Mouse (Mus musculus) left cerebral cortex, postnatal 10 days (tissue): ENCODE data around the gene Stxbp1. TPM values are rescaled to one million over a fixed set of nuclear protein-coding genes. Genes with fewer than 3 reads are reported as not detected.
"Not testable (repeated sequence)": the region's sequence is repeated elsewhere in the genome, so short reads cannot be mapped to it uniquely, and the experiment has no call there.

Source experiments
- DNase-seq, 2 experiments: peaks; one replicate each; pipeline ENCODE4 v3.0.0; 2021 to 2022; ENCODE audit warnings: low spot score in 2 of 2, mixed read lengths in 1 of 2; ENCODE audit errors: extremely low spot score in 1 of 2
- intact Hi-C: fragments of 180-260 bp; cut with DNase I; formaldehyde crosslinking; loops from one replicate; pipeline ENCODE4 v1.15.1; 2025
- total RNA-seq, 2 experiments: library from RNA; stranded (reverse); gene quantifications; 2 replicates each; pipeline ENCODE4 v1.2.3; 2021

The Stxbp1 gene
- total RNA-seq, 2 experiments from 2014 or later = 862 to 881 TPM

GRCm38 (mm10) chr2:32875675-32876489, 28.8 kb upstream of the Stxbp1 start, which contains the start of gene Fam129b:
Gene Fam129b (plus strand): TSS chr2:32876114.
- intact Hi-C loops = loop anchor here (5.0 kb wide), 1 partner anchor 36 kb away; no protein-coding TSS in a partner anchor
- DNase-seq = peak; percentile 51 to 91

- DNase-seq = no peak
- intact Hi-C loops = loop anchor here (5.0 kb wide), 1 partner anchor 37 kb away; no protein-coding TSS in a partner anchor
These were observed 28.1 kb upstream of the Stxbp1 start for GRCm38 (mm10) chr2:32874951-32875674.

GRCm38 (mm10) chr2:32874070-32874469, 27.0 kb upstream of the Stxbp1 start:
- intact Hi-C loops = no loop called here
- no peak for DNase-seq

- intact Hi-C loops = no loop called here
- DNase-seq = peak in 1 of 2 experiments; percentile 27
These were observed 23.4 kb upstream of the Stxbp1 start for GRCm38 (mm10) chr2:32870275-32871100.

DNA sequence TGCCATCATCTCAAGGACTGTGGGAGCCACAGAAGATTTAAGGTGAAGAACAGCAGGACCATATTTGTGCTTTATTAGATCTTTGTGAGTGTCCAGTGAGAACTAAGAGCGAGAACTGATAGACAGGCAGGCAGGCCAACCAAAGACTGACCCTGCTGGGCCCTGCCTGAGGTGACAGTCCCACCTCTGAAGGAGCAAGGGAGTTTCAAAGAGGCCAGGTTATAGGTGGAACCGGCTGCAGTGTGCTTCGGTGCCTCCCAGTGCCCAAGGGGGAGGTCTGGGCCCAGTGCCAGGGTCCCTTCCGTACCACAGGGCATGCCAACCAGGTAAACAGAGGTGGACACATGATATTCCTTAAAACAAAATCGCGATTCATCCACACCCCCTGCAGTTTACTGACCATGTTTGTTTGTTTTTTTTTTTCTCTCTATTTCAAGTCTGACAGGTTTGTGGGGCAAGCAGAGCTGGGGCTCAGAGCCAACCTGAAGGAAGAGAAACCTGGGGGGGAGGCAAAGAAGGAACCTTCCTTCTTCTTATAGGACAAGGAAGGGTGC, 22.8 kb upstream of the Stxbp1 start:
- intact Hi-C loops = no loop called here
- DNase-seq = peak in 1 of 2 experiments; percentile 32

DNA sequence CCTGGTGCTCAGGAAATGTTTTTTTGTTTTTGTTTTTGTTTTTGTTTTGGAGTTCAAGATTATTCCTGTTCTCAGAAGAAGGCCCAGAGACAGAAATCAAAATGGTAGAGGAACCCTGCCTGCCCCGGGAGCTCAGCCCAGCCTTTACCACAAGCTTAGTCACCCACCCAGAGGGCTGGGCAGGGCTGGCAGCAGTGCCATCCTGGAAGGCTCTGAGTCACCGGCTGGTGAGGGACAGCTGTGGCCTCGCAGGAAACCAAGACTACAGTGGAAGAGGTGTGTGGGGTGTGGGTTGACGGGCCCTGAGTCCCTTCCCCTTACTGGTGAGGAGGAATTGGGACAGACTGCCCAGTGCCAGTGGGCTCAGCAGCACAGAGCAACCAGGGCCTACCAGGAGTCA, 20.3 kb upstream of the Stxbp1 start:
- intact Hi-C loops = no loop called here

DNA sequence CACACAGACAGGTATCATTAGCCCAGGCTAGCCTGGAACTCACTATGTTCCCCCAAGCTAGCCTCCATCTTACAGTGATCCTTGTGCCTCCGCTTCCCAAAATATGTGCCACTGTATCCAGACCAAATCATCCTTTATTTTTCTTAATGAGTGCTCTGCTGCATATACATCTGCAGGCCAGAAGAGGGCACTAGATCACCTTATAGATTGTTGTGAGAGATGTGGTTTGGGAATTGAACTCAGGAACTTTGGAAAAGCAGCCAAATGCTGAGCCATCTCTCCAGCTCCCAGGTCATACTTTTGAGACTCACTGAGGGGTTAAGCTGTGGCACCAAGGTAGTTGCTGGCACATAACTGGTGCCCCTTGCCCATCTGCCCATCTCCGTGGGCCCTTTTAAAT, 17.7 kb upstream of the Stxbp1 start:
- no peak for DNase-seq
- intact Hi-C loops = no loop called here

More for the DNA sequence above, 20.3 kb upstream of the Stxbp1 start:
- DNase-seq = no peak

DNA sequence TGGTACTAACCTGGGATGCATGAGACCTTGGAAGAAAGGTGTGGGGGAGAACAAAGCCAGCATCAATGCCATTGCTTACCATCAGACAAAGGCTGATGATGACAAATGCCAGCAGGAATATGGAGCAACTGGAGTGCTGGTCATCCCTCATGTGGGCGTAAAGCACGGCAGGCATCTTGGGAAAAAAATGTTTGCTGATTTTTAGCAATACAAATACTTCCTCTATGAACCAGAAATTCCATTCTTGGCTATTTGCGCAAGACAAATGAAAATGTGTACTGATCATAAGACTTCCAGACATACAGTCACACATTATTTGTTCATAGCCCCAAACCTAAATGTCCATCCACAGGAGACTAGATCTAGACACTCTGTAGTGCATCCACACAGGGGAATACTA, 16.3 kb upstream of the Stxbp1 start:
- no peak for DNase-seq
- intact Hi-C loops = no loop called here

DNA sequence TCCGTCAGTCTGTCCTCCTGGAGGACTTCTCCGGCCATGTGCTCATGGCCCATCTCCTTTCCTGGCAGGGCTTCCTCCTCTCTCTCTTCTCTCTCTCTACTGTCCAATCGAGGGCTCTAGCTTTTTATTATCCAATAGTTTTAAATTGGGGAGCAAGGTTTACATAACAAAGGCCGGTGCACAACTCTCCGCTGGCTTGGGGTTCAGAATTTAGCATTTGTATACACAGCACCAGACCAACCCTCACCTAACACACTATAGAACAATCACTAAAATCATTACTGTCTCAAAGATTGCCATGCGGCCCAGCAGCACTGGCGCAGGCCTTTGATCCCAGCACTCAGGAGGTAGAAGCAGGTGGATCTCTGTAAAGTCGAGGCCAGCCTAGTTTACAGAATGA, 13.8 kb upstream of the Stxbp1 start:
- DNase-seq = no peak
- intact Hi-C loops = no loop called here

DNA sequence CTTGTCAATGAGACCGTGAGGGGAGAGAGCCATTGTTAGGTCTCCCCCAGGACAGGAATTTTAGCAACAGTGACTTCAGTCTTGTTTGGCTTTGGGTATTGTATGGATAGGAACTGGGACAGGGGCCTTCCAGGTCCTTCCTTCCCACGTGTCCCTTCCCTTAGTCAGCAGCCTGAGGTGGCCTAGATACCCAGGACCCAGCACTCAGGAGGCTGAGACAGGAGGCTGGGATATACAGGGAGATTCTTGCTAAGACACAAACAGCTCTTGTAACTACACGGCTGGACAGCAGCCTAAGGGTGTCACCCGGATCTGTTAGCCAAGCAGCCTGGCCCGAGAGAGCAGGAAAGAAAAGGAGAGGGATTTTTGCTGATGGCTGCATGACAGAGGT, 12.6 kb upstream of the Stxbp1 start:
- intact Hi-C loops = loop anchor here (5.0 kb wide), 1 partner anchor 147 kb away; the partner anchor contains the start of gene Cdk9
- no peak for DNase-seq

DNA sequence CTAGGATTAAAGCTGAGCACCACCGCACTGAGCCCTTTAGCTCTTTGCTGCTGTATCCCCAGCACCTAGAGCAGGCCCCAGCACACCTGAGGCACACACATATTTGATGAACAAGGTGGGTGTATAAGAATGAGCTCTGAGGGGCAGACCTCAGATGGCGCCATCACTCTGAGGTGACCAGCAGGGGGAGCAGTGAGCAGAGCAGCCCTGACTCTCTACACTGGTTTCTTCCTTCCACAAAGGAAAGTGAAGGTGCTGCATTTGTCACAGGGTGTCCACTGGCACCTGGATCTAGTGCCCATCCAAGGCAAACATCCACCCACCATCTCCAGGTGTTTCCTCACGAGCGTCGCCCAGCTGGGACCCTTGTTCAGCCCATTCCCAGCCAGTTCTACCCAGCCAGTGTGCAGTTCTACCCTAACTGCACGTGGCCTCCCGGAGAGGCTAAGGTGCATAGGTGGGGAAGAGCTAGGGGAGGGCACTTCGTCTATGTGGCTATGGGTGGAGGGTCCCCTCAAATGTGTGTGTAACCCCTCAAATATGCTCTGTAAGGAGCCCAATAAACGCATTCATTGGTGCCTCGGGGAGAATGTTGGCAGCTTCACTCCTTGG, 12.1 kb upstream of the Stxbp1 start:
- DNase-seq = peak in 1 of 2 experiments; percentile 72
- intact Hi-C loops = loop anchor here (5.0 kb wide), 1 partner anchor 147 kb away; the partner anchor contains the start of gene Cdk9

DNA sequence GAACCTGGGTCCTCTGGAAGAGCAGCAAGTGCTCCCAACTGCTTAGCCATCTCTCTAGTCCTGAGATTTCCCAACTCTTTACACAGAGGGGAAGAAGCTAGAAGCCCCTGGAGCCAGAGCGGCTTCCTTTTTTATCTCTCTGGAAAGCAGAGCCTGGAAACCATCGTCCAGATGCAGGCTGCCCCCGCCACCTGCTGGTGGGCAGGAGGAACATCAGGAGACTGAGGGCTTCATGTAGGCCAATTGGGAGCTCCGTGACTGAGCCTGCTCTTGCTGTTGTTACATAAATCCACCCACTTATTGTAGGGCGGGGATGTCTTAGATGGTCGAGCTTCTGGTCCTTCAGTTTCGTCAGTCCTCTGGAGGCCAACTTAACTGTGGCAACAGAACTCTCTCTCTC, 10.5 kb upstream of the Stxbp1 start:
- intact Hi-C loops = loop anchor here (5.0 kb wide), 1 partner anchor 145 kb away; the partner anchor contains the start of gene Cdk9
- DNase-seq = peak; percentile 73 to 87

- intact Hi-C loops = loop anchor here (2.0 to 5.0 kb wide), 2 partner anchors 77 to 144 kb away; partner anchors contain the start of gene Cdk9
- no peak for DNase-seq
These were observed 8.9 kb upstream of the Stxbp1 start for GRCm38 (mm10) chr2:32855790-32856465.

GRCm38 (mm10) chr2:32855046-32855785, 8.2 kb upstream of the Stxbp1 start:
- no peak for DNase-seq
- intact Hi-C loops = loop anchor here (2.0 to 5.0 kb wide), 2 partner anchors 76 to 143 kb away; partner anchors contain the start of gene Cdk9

- intact Hi-C loops = loop anchor here (1.0 to 2.0 kb wide), 2 partner anchors 33 to 75 kb away; no protein-coding TSS in a partner anchor
These were observed 7.2 kb upstream of the Stxbp1 start for GRCm38 (mm10) chr2:32854206-32854605.

DNA sequence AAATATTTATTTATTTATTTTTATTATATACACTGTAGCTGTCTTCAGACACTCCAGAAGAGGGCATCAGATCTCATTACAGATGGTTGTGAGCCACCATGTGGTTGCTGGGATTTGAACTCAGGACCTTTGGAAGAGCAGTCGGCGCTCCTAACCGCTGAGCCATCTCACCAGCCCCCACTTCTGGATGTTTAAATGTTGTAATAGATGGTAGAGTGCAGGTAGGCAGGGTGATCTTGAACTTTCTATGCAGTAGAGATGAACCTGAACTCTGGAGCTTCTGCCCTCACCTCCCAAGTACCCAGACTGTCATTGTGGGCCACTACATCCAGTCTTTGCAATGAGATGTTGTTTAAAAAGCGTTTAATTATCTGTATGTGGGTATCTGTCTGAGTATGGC, 6.7 kb upstream of the Stxbp1 start:
- intact Hi-C loops = loop anchor here (1.0 to 2.0 kb wide), 2 partner anchors 32 to 75 kb away; no protein-coding TSS in a partner anchor
- not testable (repeated sequence) for DNase-seq

More at GRCm38 (mm10) chr2:32854206-32854605, 7.2 kb upstream of the Stxbp1 start:
- DNase-seq = peak; percentile 80 to 92

GRCm38 (mm10) chr2:32852156-32852555, 5.1 kb upstream of the Stxbp1 start:
- peak in 1 of 2 experiments; percentile 75 for DNase-seq
- intact Hi-C loops = no loop called here
